ENCODE assay signal across 27 mouse cellular contexts in the genomic region with DNA sequence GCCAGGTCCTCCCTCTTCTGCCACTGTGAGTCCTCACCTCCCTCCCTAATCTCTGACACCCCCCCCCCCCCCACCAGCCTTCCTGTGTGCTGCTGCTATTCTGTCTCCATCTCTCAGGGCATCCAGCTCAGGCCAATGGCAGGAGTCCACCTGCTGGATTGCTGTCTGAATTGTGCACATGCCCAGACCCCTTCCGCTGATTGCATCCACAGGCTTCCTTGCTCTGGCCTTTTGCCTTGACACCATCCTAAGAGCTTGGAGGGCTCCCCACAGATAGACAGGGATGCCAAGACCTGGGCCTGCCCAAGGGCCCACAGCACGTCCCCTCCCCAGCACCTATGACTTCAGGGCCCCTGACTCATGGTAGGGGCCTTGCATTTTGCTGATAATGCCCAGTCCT. TPM values are rescaled to one million over a fixed set of nuclear protein-coding genes. Genes with fewer than 3 reads are reported as not detected.
DNase-seq lines count a peak whose midpoint lies in the region; ATAC-seq and TF ChIP-seq lines count a peak whose summit lies in the region.
"Had no signal": no experiment of that assay in that cellular context is flagged by ENCODE, and none has a peak within 500 bp of the region (broad histone marks: within the 10 kb centered on the region; RNA-seq: fewer than 3 reads in every experiment).

No protein-coding gene starts in this region.

- H3K9ac ChIP-seq in heart, embryonic 11.5 days (ENCODE audit: low read depth, low read length) = no peak overlapping the region
- H3K9ac ChIP-seq in hindbrain, embryonic 13.5 days = peak overlapping the region; percentile 49
- H3K9ac ChIP-seq in hindbrain, postnatal 0 days (replicated peaks; ENCODE audit: low read length) = no peak overlapping the region
- peak overlapping the region; percentile 44; the same call in 1 of the 2 replicates for H3K9ac ChIP-seq in ES-E14 (ENCODE audit: insufficient read depth, low read depth, low read length, poor library complexity, severe bottlenecking)
- H3K9ac ChIP-seq: hindbrain, embryonic 12.5 days; liver, embryonic 12.5 days; liver, postnatal 0 days; midbrain, embryonic 13.5 days had no signal

- H3K36me3 ChIP-seq in heart, embryonic 10.5 days = no peaks in the 10 kb centered on the region
- no peaks in the 10 kb centered on the region for H3K36me3 ChIP-seq in heart, embryonic 11.5 days (ENCODE audit: control insufficient read depth, insufficient read depth, low read length)
- no peaks in the 10 kb centered on the region for H3K36me3 ChIP-seq in hindbrain, embryonic 13.5 days
- no peaks in the 10 kb centered on the region for H3K36me3 ChIP-seq in hindbrain, postnatal 0 days (ENCODE audit: insufficient read depth, low read length)
- H3K36me3 ChIP-seq in E14TG2a.4 (ENCODE audit: insufficient read depth, low read length) (peaks cover 34% of the 10 kb centered on the region), ES-E14 (ENCODE audit: control insufficient read depth, insufficient read depth, low read length, poor library complexity, severe bottlenecking) (no peaks in the 10 kb centered on the region)
- H3K36me3 ChIP-seq: hindbrain, embryonic 12.5 days; liver, embryonic 12.5 days; midbrain, embryonic 13.5 days had no signal

- H3K27me3 ChIP-seq in heart, embryonic 10.5 days (ENCODE audit: insufficient read depth, poor library complexity, severe bottlenecking) = peaks cover under 1% of the 10 kb centered on the region; the same call in 1 of the 2 replicates
- H3K27me3 ChIP-seq in heart, embryonic 11.5 days (ENCODE audit: control insufficient read depth, insufficient read depth, low read length) = no peaks in the 10 kb centered on the region
- H3K27me3 ChIP-seq in hindbrain, embryonic 13.5 days = no peaks in the 10 kb centered on the region
- H3K27me3 ChIP-seq in hindbrain, postnatal 0 days (ENCODE audit: insufficient read depth, low read length) = no peaks in the 10 kb centered on the region
- H3K27me3 ChIP-seq in E14TG2a.4 (ENCODE audit: insufficient read depth, low read length) = peaks cover 6% of the 10 kb centered on the region
- H3K27me3 ChIP-seq: hindbrain, embryonic 12.5 days; midbrain, embryonic 13.5 days had no signal

- H3K9me3 ChIP-seq in heart, embryonic 10.5 days = no peaks in the 10 kb centered on the region
- no peaks in the 10 kb centered on the region for H3K9me3 ChIP-seq in heart, embryonic 11.5 days (replicated peaks; ENCODE audit: control insufficient read depth, low read length)
- H3K9me3 ChIP-seq in hindbrain, embryonic 13.5 days = no peaks in the 10 kb centered on the region
- no peaks in the 10 kb centered on the region for H3K9me3 ChIP-seq in hindbrain, postnatal 0 days (ENCODE audit: low read length)
- H3K9me3 ChIP-seq in E14TG2a.4 (ENCODE audit: low read length) = no peaks in the 10 kb centered on the region
- no peaks in the 10 kb centered on the region for H3K9me3 ChIP-seq in ES-E14 (ENCODE audit: control insufficient read depth, insufficient read depth, low read depth, low read length)
- H3K9me3 ChIP-seq: hindbrain, embryonic 12.5 days; liver, embryonic 12.5 days; megakaryocyte, embryonic 14.5 days; midbrain, embryonic 13.5 days had no signal

- no peak overlapping the region for H3K4me2 ChIP-seq in heart, embryonic 11.5 days
- H3K4me2 ChIP-seq in hindbrain, embryonic 13.5 days = no peak overlapping the region
- H3K4me2 ChIP-seq in hindbrain, postnatal 0 days (ENCODE audit: low read depth, low read length) = no peak overlapping the region
- H3K4me2 ChIP-seq: hindbrain, embryonic 12.5 days; liver, embryonic 12.5 days; midbrain, embryonic 13.5 days had no signal

- WGBS in heart, embryonic 10.5 days = 58% methylated on average over 2 of the region's 2 CpGs
- 59% methylated on average over 2 of the region's 2 CpGs for whole genome bisulfite sequencing in heart, embryonic 11.5 days (ENCODE audit: insufficient replicate concordance)
- WGBS in hindbrain, embryonic 13.5 days = 58% methylated on average over 2 of the region's 2 CpGs
- 38% methylated on average over 2 of the region's 2 CpGs for WGBS in hindbrain, postnatal 0 days

- peak overlapping the region; percentile 50; the same call in 1 of the 2 replicates for H3K27ac ChIP-seq in heart, embryonic 10.5 days
- H3K27ac ChIP-seq in heart, embryonic 11.5 days (ENCODE audit: low read depth, low read length) = no peak overlapping the region
- H3K27ac ChIP-seq in hindbrain, embryonic 13.5 days = no peak overlapping the region
- no peak overlapping the region for H3K27ac ChIP-seq in hindbrain, postnatal 0 days
- peak overlapping the region; percentile 40; the same call in 1 of the 2 replicates for H3K27ac ChIP-seq in ES-E14 (ENCODE audit: insufficient read depth, low read depth, low read length, poor library complexity, severe bottlenecking)
- H3K27ac ChIP-seq: hindbrain, embryonic 12.5 days; liver, embryonic 12.5 days; midbrain, embryonic 13.5 days had no signal

- ATAC-seq in heart, embryonic 11.5 days (replicated peaks; ENCODE audit: insufficient number of reproducible peaks, low FRiP score, low TSS enrichment) = no peak
- ATAC-seq in hindbrain, embryonic 13.5 days (ENCODE audit: low FRiP score) = no peak
- ATAC-seq in hindbrain, postnatal 0 days = no peak
- ATAC-seq in inflammation-experienced regulatory T-cells, adult 6 months = no peak
- ATAC-seq: forebrain, embryonic 16.5 days; liver, embryonic 12.5 days; liver, postnatal 0 days; midbrain, embryonic 13.5 days had no signal

- TF ChIP-seq CTCF in hindbrain, postnatal 0 days (IDR thresholded peaks at IDR 0.05; ENCODE audit: low read depth) = no peak
- TF ChIP-seq CTCF in E14TG2a.4 (conservative IDR thresholded peaks at IDR 0.05; ENCODE audit: low read length) = no peak

- H3K4me3 ChIP-seq in heart, embryonic 10.5 days = no peak overlapping the region; the same call in 1 of the 2 replicates
- no peak overlapping the region for H3K4me3 ChIP-seq in heart, embryonic 11.5 days (ENCODE audit: low read depth, low read length)
- no peak overlapping the region for H3K4me3 ChIP-seq in hindbrain, embryonic 13.5 days
- H3K4me3 ChIP-seq in hindbrain, postnatal 0 days (ENCODE audit: low read length) = no peak overlapping the region
- peak overlapping the region; percentile 39; the same call in 1 of the 2 replicates for H3K4me3 ChIP-seq in E14TG2a.4 (replicated peaks; ENCODE audit: low read length)
- H3K4me3 ChIP-seq in ES-E14 (ENCODE audit: insufficient read depth in 1 of 2, low read depth in 1 of 2, low read length in 2 of 2, poor library complexity in 1 of 2, severe bottlenecking in 1 of 2) = peak overlapping the region in 1 of 2 experiments; percentile 17; a peak in 1 of 4 replicates
- H3K4me3 ChIP-seq: hindbrain, embryonic 12.5 days; liver, embryonic 12.5 days; midbrain, embryonic 13.5 days had no signal

- DNase-seq in heart, embryonic 10.5 days (ENCODE audit: low spot score) = no peak
- DNase-seq in hindbrain, postnatal 0 days (ENCODE audit: low spot score) = no peak
- no peak for DNase-seq in ES-E14 (ENCODE audit: low read depth, low spot score)
- no peak for DNase-seq in adrenal gland, postnatal 36 days
- DNase-seq: adrenal gland, postnatal 14 days; B cell, adult 2 months; cerebellum, adult 2 months; cerebellum, postnatal 14 days; heart, postnatal 14 days; kidney, adult 2 months; kidney, postnatal 36 days; layer of hippocampus, postnatal 36 days; left cerebral cortex, postnatal 4 days; liver, postnatal 0 days; lung, postnatal 36 days had no signal

- in situ Hi-C loops in ES-E14 (cut with MboI; ENCODE audit: low sequenced_read_pairs in 2 of 2, unreplicated experiment in 2 of 2) = no loop called here

- H3K4me1 ChIP-seq in heart, embryonic 10.5 days = peaks cover 49% of the 10 kb centered on the region
- no peaks in the 10 kb centered on the region for H3K4me1 ChIP-seq in heart, embryonic 11.5 days (ENCODE audit: control insufficient read depth, insufficient read depth, low read length)
- 0 out of 2 replicates have a peak, but pooled peaks cover 7% of the 10 kb centered on the region for H3K4me1 ChIP-seq in hindbrain, embryonic 13.5 days (replicated peaks)
- no peaks in the 10 kb centered on the region for H3K4me1 ChIP-seq in hindbrain, postnatal 0 days (ENCODE audit: insufficient read depth, low read length)
- H3K4me1 ChIP-seq in E14TG2a.4 (replicated peaks; ENCODE audit: low read depth, low read length) (peaks cover 80% of the 10 kb centered on the region), ES-E14 (ENCODE audit: control insufficient read depth in 2 of 2, insufficient read depth in 2 of 2, low read length in 2 of 2, poor library complexity in 1 of 2) (peaks cover 2 to 30% of the 10 kb centered on the region in 2 experiments; a peak in 3 of 4 replicates)
- H3K4me1 ChIP-seq: liver, embryonic 12.5 days; midbrain, embryonic 13.5 days had no signal

RNA-seq across cellular contexts. Expression of gene Pick1, which starts 18.6 kb away (rescaled TPM):
- 41.0 and 41.3 TPM in 2 replicates for polyA plus RNA-seq in heart, embryonic 10.5 days (2016; fragmentation: Nextera tagmentation; extraction: Ambion mirVana)
- polyA plus RNA-seq in heart, embryonic 11.5 days (2014; fragmentation: Nextera tagmentation; extraction: Ambion mirVana) = 17.6 and 19.3 TPM in 2 replicates
- polyA plus RNA-seq in hindbrain, embryonic 13.5 days (2015; fragmentation: Nextera tagmentation; extraction: Ambion mirVana) = 83.8 and 90.6 TPM in 2 replicates
- total RNA-seq in hindbrain, postnatal 0 days (2014; rRNA removed) = 59.4 and 68.0 TPM in 2 replicates
- polyA plus RNA-seq in hindbrain, postnatal 0 days (2015; fragmentation: Nextera tagmentation; extraction: Ambion mirVana) = 67.7 and 70.0 TPM in 2 replicates
- 61.0 and 85.9 TPM in 2 replicates for total RNA-seq in ES-E14 (2012; rRNA removed)
- total RNA-seq in adrenal gland, postnatal 36 days (2021) = 10 to 100 TPM; 17.7 to 18.1 TPM
- polyA plus RNA-seq in inflammation-experienced regulatory T-cells, adult 6 months (2017; shearing (Covaris generic)) = 1 to 10 TPM; 6.6 to 8.4 (median 8.3) TPM

RNA-seq across cellular contexts. Expression of gene Gm49486, which starts 18.8 kb away (rescaled TPM):
- 0.16 and 0.39 TPM in 2 replicates for polyA plus RNA-seq in heart, embryonic 10.5 days (2016; fragmentation: Nextera tagmentation; extraction: Ambion mirVana)
- 0.59 and 0.64 TPM in 2 replicates for polyA plus RNA-seq in heart, embryonic 11.5 days (2014; fragmentation: Nextera tagmentation; extraction: Ambion mirVana)
- polyA plus RNA-seq in hindbrain, embryonic 13.5 days (2015; fragmentation: Nextera tagmentation; extraction: Ambion mirVana) = 1.6 and 2.0 TPM in 2 replicates
- 0.61 and 1.7 TPM in 2 replicates for total RNA-seq in hindbrain, postnatal 0 days (2014; rRNA removed)
- 1.5 and 2.1 TPM in 2 replicates for polyA plus RNA-seq in hindbrain, postnatal 0 days (2015; fragmentation: Nextera tagmentation; extraction: Ambion mirVana)
- total RNA-seq in ES-E14 (2012; rRNA removed) = 0.16 and 0.36 TPM in 2 replicates
- under 1 TPM in 1 of 2 experiments, not detected in 1; 0.13 TPM for total RNA-seq in adrenal gland, postnatal 36 days (2021)
- not detected for polyA plus RNA-seq in inflammation-experienced regulatory T-cells, adult 6 months (2017; shearing (Covaris generic))
- total RNA-seq: monocyte, adult 5-6 weeks had no signal

RNA-seq across cellular contexts. Expression of gene Slc16a8, which starts 44.2 kb away (rescaled TPM):
- polyA plus RNA-seq in heart, embryonic 10.5 days (2016; fragmentation: Nextera tagmentation; extraction: Ambion mirVana) = 0.15 and 0.26 TPM in 2 replicates
- 0.17 TPM in 1 of 2 replicates, not detected in the other for polyA plus RNA-seq in heart, embryonic 11.5 days (2014; fragmentation: Nextera tagmentation; extraction: Ambion mirVana)
- polyA plus RNA-seq in hindbrain, embryonic 13.5 days (2015; fragmentation: Nextera tagmentation; extraction: Ambion mirVana) = 0.54 and 0.86 TPM in 2 replicates
- 1.0 and 2.0 TPM in 2 replicates for total RNA-seq in hindbrain, postnatal 0 days (2014; rRNA removed)
- polyA plus RNA-seq in hindbrain, postnatal 0 days (2015; fragmentation: Nextera tagmentation; extraction: Ambion mirVana) = 3.1 and 3.7 TPM in 2 replicates
- 0.58 and 0.69 TPM in 2 replicates for total RNA-seq in ES-E14 (2012; rRNA removed)
- total RNA-seq in adrenal gland, postnatal 36 days (2021) = not detected
- not detected for polyA plus RNA-seq in inflammation-experienced regulatory T-cells, adult 6 months (2017; shearing (Covaris generic))
- total RNA-seq: adrenal gland, postnatal 14 days; left cerebral cortex, postnatal 4 days; monocyte, adult 5-6 weeks had no signal
- polyA plus RNA-seq: cortical plate, adult 2 months; embryonic facial prominence, embryonic 11.5 days; liver, embryonic 12.5 days; liver, postnatal 0 days had no signal

RNA-seq across cellular contexts. Expression of gene Sox10, which starts 45.3 kb away (rescaled TPM):
- polyA plus RNA-seq in heart, embryonic 10.5 days (2016; fragmentation: Nextera tagmentation; extraction: Ambion mirVana) = 0.34 and 1.6 TPM in 2 replicates
- 1.1 and 1.3 TPM in 2 replicates for polyA plus RNA-seq in heart, embryonic 11.5 days (2014; fragmentation: Nextera tagmentation; extraction: Ambion mirVana)
- 6.6 and 8.1 TPM in 2 replicates for polyA plus RNA-seq in hindbrain, embryonic 13.5 days (2015; fragmentation: Nextera tagmentation; extraction: Ambion mirVana)
- total RNA-seq in hindbrain, postnatal 0 days (2014; rRNA removed) = 36.2 and 40.3 TPM in 2 replicates
- polyA plus RNA-seq in hindbrain, postnatal 0 days (2015; fragmentation: Nextera tagmentation; extraction: Ambion mirVana) = 14.2 and 15.2 TPM in 2 replicates
- total RNA-seq in ES-E14 (2012; rRNA removed) = 0.31 and 0.42 TPM in 2 replicates
- total RNA-seq in adrenal gland, postnatal 36 days (2021) = 1 to 10 TPM; 1.3 to 1.8 TPM
- polyA plus RNA-seq in inflammation-experienced regulatory T-cells, adult 6 months (2017; shearing (Covaris generic)) = not detected
- total RNA-seq: monocyte, adult 5-6 weeks had no signal

Comparison
In these comparisons a context has a peak if more than half of its experiments do, and no peak if none do; other contexts are left out.
1. H3K27ac ChIP-seq: peak in heart, embryonic 10.5 days (single experiment) and ES-E14 (single experiment); none in heart, embryonic 11.5 days (single experiment), hindbrain, embryonic 13.5 days (single experiment) and hindbrain, postnatal 0 days (single experiment).
2. H3K9ac ChIP-seq: peak in hindbrain, embryonic 13.5 days (single experiment) and ES-E14 (single experiment); none in heart, embryonic 11.5 days (single experiment) and hindbrain, postnatal 0 days (single experiment).